Mouse (Mus musculus) heart, postnatal 0 days (tissue): ENCODE data around the gene Slc2a10.

Experiments used
- CTCF ChIP-seq: IDR thresholded peaks from 2 replicates; pipeline ENCODE4 v1.5.1; 2016; ENCODE audit warnings: antibody characterized with exemption, control low read depth, low read depth
- EP300 ChIP-seq: IDR thresholded peaks from 2 replicates; pipeline ENCODE4 v1.6.1; 2016; ENCODE audit warnings: antibody characterized with exemption, low read depth

- no peak for TF ChIP-seq CTCF
- no peak for TF ChIP-seq EP300
These were observed 43.8 kb downstream of the Slc2a10 start for GRCm38 (mm10) chr2:165547410-165547809.
